Mouse (Mus musculus): Measurements from ENCODE around the gene Adcy2. TPM values are rescaled to one million over a fixed set of nuclear protein-coding genes. Genes with fewer than 3 reads are reported as not detected.

Adcy2 gene
- 10 to 100 TPM; 58.8 to 88.5 TPM for total RNA-seq (2021)

GRCm38 (mm10) chr13:68998918-68999801 lies at the start of gene Adcy2:
Adcy2 (minus strand) TSS chr13:68999541.
- peak in 1 of 2 experiments; percentile 84 for DNase-seq (ENCODE audit: extremely low spot score in 1 of 2, low spot score in 2 of 2)
- intact Hi-C loops (cut with DNase I) = loop anchor here (5.0 to 10.0 kb wide), 3 partner anchors 64 to 397 kb away; no protein-coding TSS in a partner anchor

- intact Hi-C loops (cut with DNase I) = no loop called here
- DNase-seq (ENCODE audit: extremely low spot score in 1 of 2, low spot score in 2 of 2) = peak in 1 of 2 experiments; percentile 29
Measured at GRCm38 (mm10) chr13:69036991-69037597, 37.8 kb upstream of the Adcy2 start.

- intact Hi-C loops (cut with DNase I) = no loop called here
- no peak for DNase-seq (ENCODE audit: extremely low spot score in 1 of 2, low spot score in 2 of 2)
Measured at GRCm38 (mm10) chr13:69034621-69035020, 35.3 kb upstream of the Adcy2 start.

- intact Hi-C loops (cut with DNase I) = no loop called here
- no peak for DNase-seq (ENCODE audit: extremely low spot score in 1 of 2, low spot score in 2 of 2)
Measured at GRCm38 (mm10) chr13:69033532-69033931, 34.2 kb upstream of the Adcy2 start.

- intact Hi-C loops (cut with DNase I) = no loop called here
- no peak for DNase-seq (ENCODE audit: extremely low spot score in 1 of 2, low spot score in 2 of 2)
Measured at GRCm38 (mm10) chr13:69029078-69029757, 29.9 kb upstream of the Adcy2 start.

- intact Hi-C loops (cut with DNase I) = no loop called here
- DNase-seq (ENCODE audit: extremely low spot score in 1 of 2, low spot score in 2 of 2) = no peak
Measured at GRCm38 (mm10) chr13:69024964-69025363, 25.6 kb upstream of the Adcy2 start.

- no peak for DNase-seq (ENCODE audit: extremely low spot score in 1 of 2, low spot score in 2 of 2)
- intact Hi-C loops (cut with DNase I) = no loop called here
Measured at GRCm38 (mm10) chr13:69023239-69023638, 23.9 kb upstream of the Adcy2 start.

- intact Hi-C loops (cut with DNase I) = no loop called here
- DNase-seq (ENCODE audit: extremely low spot score in 1 of 2, low spot score in 2 of 2) = no peak
Measured at GRCm38 (mm10) chr13:69020574-69020973, 21.2 kb upstream of the Adcy2 start.

GRCm38 (mm10) chr13:69006915-69007314 lies 7.6 kb upstream of the Adcy2 start:
- intact Hi-C loops (cut with DNase I) = no loop called here
- no peak for DNase-seq (ENCODE audit: extremely low spot score in 1 of 2, low spot score in 2 of 2)

- intact Hi-C loops (cut with DNase I) = no loop called here
- no peak for DNase-seq (ENCODE audit: extremely low spot score in 1 of 2, low spot score in 2 of 2)
Measured at GRCm38 (mm10) chr13:69006091-69006490, 6.8 kb upstream of the Adcy2 start.

- intact Hi-C loops (cut with DNase I) = no loop called here
- DNase-seq (ENCODE audit: extremely low spot score in 1 of 2, low spot score in 2 of 2) = no peak
Measured at GRCm38 (mm10) chr13:69004406-69004805, 5.1 kb upstream of the Adcy2 start.

- no peak for DNase-seq (ENCODE audit: extremely low spot score in 1 of 2, low spot score in 2 of 2)
- intact Hi-C loops (cut with DNase I) = no loop called here
Measured at GRCm38 (mm10) chr13:69002631-69003030, 3.3 kb upstream of the Adcy2 start.

GRCm38 (mm10) chr13:69002173-69002572 lies 2.8 kb upstream of the Adcy2 start:
- peak; percentile 72 to 77 for DNase-seq (ENCODE audit: extremely low spot score in 1 of 2, low spot score in 2 of 2)
- intact Hi-C loops (cut with DNase I) = no loop called here

- no peak for DNase-seq (ENCODE audit: extremely low spot score in 1 of 2, low spot score in 2 of 2)
- intact Hi-C loops (cut with DNase I) = loop anchor here (2.0 to 10.0 kb wide), 4 partner anchors 65 to 461 kb away; no protein-coding TSS in a partner anchor
Measured at GRCm38 (mm10) chr13:68999826-69000225, 485 bp upstream of the Adcy2 start.

GRCm38 (mm10) chr13:68998558-68998917 lies 803 bp downstream of the Adcy2 start:
- peak in 1 of 2 experiments; percentile 56 for DNase-seq (ENCODE audit: extremely low spot score in 1 of 2, low spot score in 2 of 2)
- intact Hi-C loops (cut with DNase I) = loop anchor here (5.0 to 10.0 kb wide), 3 partner anchors 64 to 396 kb away; no protein-coding TSS in a partner anchor

GRCm38 (mm10) chr13:68997821-68998551 lies 1.4 kb downstream of the Adcy2 start:
- DNase-seq (ENCODE audit: extremely low spot score in 1 of 2, low spot score in 2 of 2) = peak in 1 of 2 experiments; percentile 34
- intact Hi-C loops (cut with DNase I) = loop anchor here (5.0 to 10.0 kb wide), 3 partner anchors 63 to 396 kb away; no protein-coding TSS in a partner anchor

GRCm38 (mm10) chr13:68997386-68997785 lies 2.0 kb downstream of the Adcy2 start:
- intact Hi-C loops (cut with DNase I) = loop anchor here (5.0 to 10.0 kb wide), 3 partner anchors 63 to 395 kb away; no protein-coding TSS in a partner anchor
- no peak for DNase-seq (ENCODE audit: extremely low spot score in 1 of 2, low spot score in 2 of 2)

GRCm38 (mm10) chr13:68996661-68997060 lies 2.7 kb downstream of the Adcy2 start:
- DNase-seq (ENCODE audit: extremely low spot score in 1 of 2, low spot score in 2 of 2) = no peak

More at GRCm38 (mm10) chr13:68996661-68997060, 2.7 kb downstream of the Adcy2 start:
- intact Hi-C loops (cut with DNase I) = loop anchor here (5.0 to 10.0 kb wide), 3 partner anchors 62 to 394 kb away; no protein-coding TSS in a partner anchor

All from left cerebral cortex, postnatal 10 days (tissue).